Mouse (Mus musculus) liver, embryonic 14.5 days (tissue): Measurements from ENCODE around the gene Pecam1. TPM values are rescaled to one million over a fixed set of nuclear protein-coding genes. Genes with fewer than 3 reads are reported as not detected.

Source experiments
- ATAC-seq: fragments of 200-750 bp; cut with Nextera tagmentation; 2 replicates; pipeline ENCODE4 v1.8.0; 2017; ENCODE audit warnings: moderate number of reproducible peaks, mild to moderate bottlenecking, moderate library complexity; ENCODE audit not compliant: insufficient read depth
- DNase-seq, 3 experiments: peaks; one replicate each; pipeline ENCODE4 v3.0.0-alpha.2; 2012 to 2013; ENCODE audit warnings: low read depth in 3 of 3, low spot score in 3 of 3
- H3K27ac ChIP-seq: fragments of 300-500 bp; sonication (generic); 2 replicates; pipeline ENCODE4 v1.5.1; 2014; ENCODE audit warnings: moderate library complexity, mild to moderate bottlenecking, control low read depth, inconsistent platforms
- H3K27me3 ChIP-seq: fragments of 300-500 bp; sonication (generic); 2 replicates; pipeline ENCODE4 v1.6.1; 2014; ENCODE audit warnings: mild to moderate bottlenecking, low read length, moderate library complexity; ENCODE audit not compliant: control insufficient read depth, insufficient read depth
- H3K36me3 ChIP-seq: fragments of 300-500 bp; sonication (generic); replicated peaks from 2 replicates; pipeline ENCODE4 v1.6.1; 2014; ENCODE audit warnings: low read depth; ENCODE audit not compliant: control insufficient read depth, insufficient read depth
- H3K4me1 ChIP-seq, 2 experiments: fragments of 200-500 bp in 1 of 2; fragments of 300-500 bp in 1 of 2; sonication (generic) in 1 of 2; replicated peaks; 2 replicates each; pipeline ENCODE4 v1.6.1; 2012 to 2014; ENCODE audit warnings: antibody characterized with exemption in 1 of 2, inconsistent platforms in 1 of 2, low read length in 1 of 2; ENCODE audit not compliant: control insufficient read depth in 2 of 2, insufficient read depth in 2 of 2
- H3K4me2 ChIP-seq: fragments of 300-500 bp; sonication (generic); 2 replicates; pipeline ENCODE4 v1.6.1; 2014; ENCODE audit warnings: low read depth, mild to moderate bottlenecking, control low read depth, moderate library complexity
- H3K4me3 ChIP-seq, 2 experiments: fragments of 200-500 bp in 1 of 2; fragments of 300-500 bp in 1 of 2; sonication (generic) in 1 of 2; 2 replicates each; pipeline ENCODE4 v1.5.1; 2012 to 2014; ENCODE audit warnings: low read depth in 2 of 2, low read length in 2 of 2, mild to moderate bottlenecking in 2 of 2, control low read depth in 1 of 2, inconsistent platforms in 1 of 2, moderate library complexity in 1 of 2; ENCODE audit not compliant: insufficient read depth in 1 of 2
- H3K9ac ChIP-seq: fragments of 300-500 bp; sonication (generic); replicated peaks from 2 replicates; pipeline ENCODE4 v1.6.1; 2014; ENCODE audit warnings: mild to moderate bottlenecking, control low read depth, moderate library complexity
- H3K9me3 ChIP-seq: fragments of 300-500 bp; sonication (generic); 2 replicates; pipeline ENCODE4 v1.6.1; 2016; ENCODE audit warnings: low read length, mixed read lengths; ENCODE audit not compliant: control insufficient read depth
- CTCF ChIP-seq: IDR thresholded peaks from 2 replicates; pipeline ENCODE4 v1.5.1; 2016; ENCODE audit warnings: antibody characterized with exemption, low read depth, control low read depth
- EP300 ChIP-seq: IDR thresholded peaks from 2 replicates; pipeline ENCODE4 v1.6.1; 2016; ENCODE audit warnings: antibody characterized with exemption, low read depth
- WGBS: fragments of 180-500 bp; shearing (Covaris S2); extraction: QIAGEN DNeasy Blood & Tissue Kit; methylation state at CpG from one replicate; pipeline ENCODE4 v1.1.7; 2014; ENCODE audit not compliant: insufficient replicate concordance; 5-methylcytosine and 5-hydroxymethylcytosine counted together
- polyA plus RNA-seq, 2 experiments: library from polyadenylated mRNA; depleted of rRNA in 1 of 2; stranded (reverse) in 1 of 2; unstranded in 1 of 2; fragments of >200 nt; fragmentation: Nextera tagmentation in 1 of 2; extraction: Ambion mirVana in 1 of 2; gene quantifications; 2 replicates each; pipeline versions ENCODE4 v1.2.1 to v1.2.3; 2012 to 2014

Pecam1 gene
- polyA plus RNA-seq, 2 experiments, result 5.5 to 6.3 TPM

DNA sequence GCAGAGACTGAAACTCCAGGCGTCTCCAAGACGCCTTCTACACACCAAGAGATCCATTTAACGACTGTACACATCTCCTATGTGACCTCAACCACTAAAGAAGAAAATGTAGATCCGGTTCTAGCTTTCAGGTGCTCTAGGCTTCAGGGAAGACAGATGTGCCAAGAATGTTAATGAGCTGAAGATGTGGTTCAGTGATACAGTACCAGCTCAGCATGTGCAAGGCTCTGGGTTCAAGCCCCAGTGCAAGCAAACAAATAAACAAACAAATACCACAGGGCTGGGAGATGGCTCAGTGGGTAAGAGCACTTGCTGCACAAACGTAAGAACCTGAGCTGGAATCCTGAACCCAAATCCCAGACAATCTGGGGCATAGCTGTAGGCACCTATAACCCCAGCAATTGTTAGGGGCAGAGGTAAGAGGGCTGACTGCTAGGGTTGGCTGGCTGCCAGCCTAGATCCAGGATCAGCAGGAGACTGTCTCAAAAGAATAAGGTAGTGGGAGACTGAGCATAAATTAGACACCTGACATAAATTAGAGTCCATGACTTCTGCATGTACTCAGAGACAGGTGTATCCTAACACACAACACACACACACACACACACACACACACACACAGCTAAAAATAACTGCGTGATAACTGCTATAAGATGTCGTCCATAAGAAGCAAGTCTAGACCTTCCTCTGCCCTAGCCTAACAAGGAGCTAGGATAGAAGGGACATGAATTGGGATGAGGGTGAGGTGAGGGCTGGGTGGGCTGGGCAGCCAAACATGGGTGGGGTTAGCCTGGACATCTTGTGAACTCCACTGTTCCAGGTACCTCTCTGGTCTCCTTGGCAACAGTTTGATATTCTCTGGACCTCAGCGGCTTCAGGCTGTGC, 76.5 kb downstream of the Pecam1 start:
- DNase-seq (no peak), ATAC-seq (no peak)
- Histone ChIP-seq H3K27me3 (no peaks in the 10 kb centered on the region), H3K36me3 (no peaks in the 10 kb centered on the region), H3K27ac (no peak overlapping the region), H3K4me2 (peak overlapping the region; percentile 34; the same call in 1 of the 2 replicates), H3K9me3 (no peaks in the 10 kb centered on the region), H3K4me1 (peaks cover 0 to 20% of the 10 kb centered on the region in 2 experiments; a peak in 2 of 4 replicates), H3K9ac (no peak overlapping the region), H3K4me3 (no peak overlapping the region)
- WGBS, result 57% methylated on average over 8 of the region's 8 CpGs
- TF ChIP-seq CTCF, result no peak
- TF ChIP-seq EP300, result no peak

DNA sequence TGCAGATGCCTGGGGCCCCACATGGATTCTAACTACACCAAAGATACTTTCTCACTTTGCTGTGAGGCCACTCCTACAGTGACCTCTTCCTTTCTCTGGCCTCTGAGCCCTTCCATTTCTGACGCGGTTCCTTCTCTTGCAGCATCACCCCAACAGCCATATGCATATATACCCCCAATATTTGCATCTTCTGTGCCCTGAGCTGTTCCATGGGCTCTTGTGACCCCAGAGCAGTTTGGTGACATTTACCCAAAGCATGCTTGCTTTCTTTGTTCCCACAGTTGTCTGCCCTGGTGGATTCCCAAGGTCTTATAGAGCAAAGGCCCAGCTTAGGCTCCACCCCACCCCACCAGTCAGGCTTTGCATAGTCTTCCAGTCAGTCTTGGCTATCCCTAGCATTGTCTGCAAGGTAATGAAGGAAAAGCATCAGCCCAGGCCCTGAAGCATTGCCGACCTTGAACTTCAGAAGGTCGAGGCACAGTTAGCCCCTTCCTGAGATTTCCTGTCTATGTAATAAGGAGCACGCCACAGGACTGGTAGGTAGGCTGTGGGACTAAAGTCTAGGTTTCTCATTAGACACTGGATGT, 77.4 kb downstream of the Pecam1 start:
- peaks cover 0 to 20% of the 10 kb centered on the region in 2 experiments; a peak in 2 of 4 replicates for H3K4me1 ChIP-seq
- ATAC-seq (no peak), DNase-seq (no peak)
- no peak overlapping the region for H3K27ac ChIP-seq
- no peak overlapping the region for H3K9ac ChIP-seq
- 65% methylated on average over 5 of the region's 5 CpGs for WGBS
- H3K4me2 ChIP-seq, result no peak overlapping the region
- no peak for TF ChIP-seq CTCF
- TF ChIP-seq EP300, result no peak
- no peaks in the 10 kb centered on the region for H3K9me3 ChIP-seq
- H3K4me3 ChIP-seq, result no peak overlapping the region
- no peaks in the 10 kb centered on the region for H3K27me3 ChIP-seq
- H3K36me3 ChIP-seq, result no peaks in the 10 kb centered on the region

DNA sequence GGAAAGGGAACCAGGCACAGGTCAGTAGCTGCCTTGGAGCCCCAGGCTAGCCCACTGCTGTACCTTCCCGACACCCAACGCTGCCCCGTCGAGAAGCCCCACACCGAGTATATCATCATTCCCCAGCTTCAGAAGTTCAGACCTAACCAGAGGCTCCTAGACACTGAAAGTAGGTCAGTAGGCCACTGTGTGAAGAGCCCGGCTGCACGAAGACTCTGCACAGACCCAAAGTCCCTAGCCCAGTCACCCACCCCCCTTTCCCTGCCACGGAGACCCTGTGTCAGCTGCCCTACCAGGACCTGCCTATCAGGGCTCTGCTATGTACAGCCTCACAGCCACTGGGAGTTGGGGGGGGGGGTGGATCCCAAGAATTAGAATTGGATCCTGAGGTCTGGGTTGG, 78.6 kb downstream of the Pecam1 start:
- WGBS, result 76% methylated on average over 8 of the region's 8 CpGs
- TF ChIP-seq EP300, result no peak
- TF ChIP-seq CTCF, result no peak
- H3K27ac ChIP-seq, result no peak overlapping the region
- H3K9me3 ChIP-seq, result no peaks in the 10 kb centered on the region
- H3K36me3 ChIP-seq, result no peaks in the 10 kb centered on the region
- no peak overlapping the region for H3K4me3 ChIP-seq
- no peak overlapping the region for H3K4me2 ChIP-seq
- H3K9ac ChIP-seq, result no peak overlapping the region
- ATAC-seq, result no peak
- no peaks in the 10 kb centered on the region for H3K27me3 ChIP-seq
- DNase-seq, result no peak
- H3K4me1 ChIP-seq, result peaks cover 0 to 18% of the 10 kb centered on the region in 2 experiments; a peak in 2 of 4 replicates

GRCm38 (mm10) chr11:106670951-106671478, 79.4 kb downstream of the Pecam1 start:
- H3K9ac ChIP-seq, result no peak overlapping the region
- no peak overlapping the region for H3K4me3 ChIP-seq
- 59% methylated on average over 4 of the region's 4 CpGs for WGBS
- ATAC-seq, result no peak
- H3K27me3 ChIP-seq, result no peaks in the 10 kb centered on the region
- H3K4me1 ChIP-seq, result peaks cover 0 to 18% of the 10 kb centered on the region in 2 experiments; a peak in 2 of 4 replicates
- H3K36me3 ChIP-seq, result no peaks in the 10 kb centered on the region
- no peaks in the 10 kb centered on the region for H3K9me3 ChIP-seq
- no peak overlapping the region for H3K27ac ChIP-seq
- TF ChIP-seq EP300 (no peak), CTCF (no peak)
- no peak overlapping the region for H3K4me2 ChIP-seq
- no peak for DNase-seq

GRCm38 (mm10) chr11:106670266-106670665, 80.2 kb downstream of the Pecam1 start:
- Histone ChIP-seq H3K9me3 (no peaks in the 10 kb centered on the region), H3K4me3 (no peak overlapping the region), H3K27me3 (no peaks in the 10 kb centered on the region), H3K4me1 (peaks cover 0 to 16% of the 10 kb centered on the region in 2 experiments; a peak in 2 of 4 replicates), H3K4me2 (no peak overlapping the region), H3K9ac (no peak overlapping the region), H3K27ac (no peak overlapping the region), H3K36me3 (no peaks in the 10 kb centered on the region)
- no peak for TF ChIP-seq EP300
- TF ChIP-seq CTCF, result no peak
- ATAC-seq (no peak), DNase-seq (no peak)
- WGBS, result 76% methylated on average over 3 of the region's 3 CpGs
